Mouse (Mus musculus) kidney, adult 2 months (tissue): ENCODE measurements at regions not wholly inside any gene's neighbourhood (a gene's known extent, or its start where the extent isn't known, plus 50 kb on each side); places are given as distances from the start of the nearest gene placed in this dataset.

ENCODE experiments used
- DNase-seq: peaks from one replicate; pipeline ENCODE4 v3.0.0; 2021
- H3K27ac ChIP-seq: fragments of 200-500 bp; 2 replicates; pipeline ENCODE4 v1.5.1; 2012; ENCODE audit warnings: low read depth, low read length, control low read depth, inconsistent platforms; ENCODE audit not compliant: insufficient read depth
- H3K27me3 ChIP-seq: fragments of 200-500 bp; replicated peaks from 2 replicates; pipeline ENCODE4 v1.6.1; 2012; ENCODE audit warnings: mild to moderate bottlenecking, moderate library complexity, low read length, inconsistent platforms; ENCODE audit not compliant: control insufficient read depth, insufficient read depth
- H3K36me3 ChIP-seq: fragments of 200-500 bp; 2 replicates; pipeline ENCODE4 v1.6.1; 2012; ENCODE audit warnings: mild to moderate bottlenecking, moderate library complexity, low read length, inconsistent platforms; ENCODE audit not compliant: control insufficient read depth, insufficient read depth
- H3K4me1 ChIP-seq: fragments of 200-500 bp; 2 replicates; pipeline ENCODE4 v1.6.1; 2011; ENCODE audit warnings: low read length; ENCODE audit not compliant: control insufficient read depth, insufficient read depth
- H3K4me3 ChIP-seq: fragments of 200-500 bp; 2 replicates; pipeline ENCODE4 v1.5.1; 2011; ENCODE audit warnings: mild to moderate bottlenecking, low read depth, low read length, control low read depth; ENCODE audit not compliant: insufficient read depth
- CTCF ChIP-seq: fragments of 200-500 bp; conservative IDR thresholded peaks from 2 replicates; pipeline ENCODE4 v1.5.1; 2011; ENCODE audit warnings: low read depth, mild to moderate bottlenecking, control low read depth, low read length, moderate library complexity, mixed read lengths; ENCODE audit not compliant: insufficient read depth, insufficient read length
- POLR2A ChIP-seq: fragments of 200-500 bp; IDR thresholded peaks from one replicate; pipeline ENCODE4 v1.6.1; 2011; ENCODE audit warnings: low read depth, low read length, control low read depth
- WGBS: fragments of 180-500 bp; shearing (Covaris S2); methylation state at CpG from one replicate; pipeline ENCODE4 v1.1.7; 2018; 5-methylcytosine and 5-hydroxymethylcytosine counted together

DNA sequence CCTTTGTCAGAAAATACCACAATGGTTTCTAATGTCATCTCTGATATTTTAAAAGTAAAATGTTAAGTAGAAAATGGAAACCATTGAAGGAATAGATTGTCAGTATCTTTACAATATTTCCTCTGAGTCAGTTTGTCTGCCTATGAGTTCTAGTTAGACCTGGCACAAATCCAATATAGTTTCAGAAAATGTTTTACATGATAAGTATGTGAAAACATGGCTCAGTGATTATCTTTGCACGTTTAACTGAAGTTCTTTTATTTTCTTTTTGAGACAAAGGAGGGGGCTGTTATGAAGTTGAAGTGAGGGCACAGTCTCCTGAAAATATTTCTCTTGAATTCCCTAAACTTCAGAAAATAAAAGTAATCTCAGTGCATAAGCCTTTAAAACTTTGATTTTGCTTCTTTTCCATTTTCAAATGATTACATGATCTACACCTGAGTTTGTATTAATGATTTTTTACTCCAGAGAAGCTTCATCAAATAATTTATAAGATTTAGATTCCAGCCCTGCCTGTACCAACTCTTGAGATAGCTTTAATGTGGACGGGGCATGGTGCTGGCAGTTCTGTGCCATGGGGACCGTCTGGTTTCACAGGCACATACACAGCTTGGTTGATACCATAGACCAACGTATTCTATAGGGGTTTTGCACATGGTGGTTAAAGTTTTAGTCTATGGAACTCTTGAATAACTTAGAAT lies 336.5 kb downstream of the Pdha2 start:
- Histone ChIP-seq H3K4me1 (no peaks in the 10 kb centered on the region), H3K4me3 (no peak overlapping the region), H3K27me3 (no peaks in the 10 kb centered on the region), H3K27ac (no peak overlapping the region), H3K36me3 (no peaks in the 10 kb centered on the region)
- TF ChIP-seq POLR2A (no peak), CTCF (no peak)
- WGBS = 69% methylated on average over 4 of the region's 4 CpGs
- no peak for DNase-seq

DNA sequence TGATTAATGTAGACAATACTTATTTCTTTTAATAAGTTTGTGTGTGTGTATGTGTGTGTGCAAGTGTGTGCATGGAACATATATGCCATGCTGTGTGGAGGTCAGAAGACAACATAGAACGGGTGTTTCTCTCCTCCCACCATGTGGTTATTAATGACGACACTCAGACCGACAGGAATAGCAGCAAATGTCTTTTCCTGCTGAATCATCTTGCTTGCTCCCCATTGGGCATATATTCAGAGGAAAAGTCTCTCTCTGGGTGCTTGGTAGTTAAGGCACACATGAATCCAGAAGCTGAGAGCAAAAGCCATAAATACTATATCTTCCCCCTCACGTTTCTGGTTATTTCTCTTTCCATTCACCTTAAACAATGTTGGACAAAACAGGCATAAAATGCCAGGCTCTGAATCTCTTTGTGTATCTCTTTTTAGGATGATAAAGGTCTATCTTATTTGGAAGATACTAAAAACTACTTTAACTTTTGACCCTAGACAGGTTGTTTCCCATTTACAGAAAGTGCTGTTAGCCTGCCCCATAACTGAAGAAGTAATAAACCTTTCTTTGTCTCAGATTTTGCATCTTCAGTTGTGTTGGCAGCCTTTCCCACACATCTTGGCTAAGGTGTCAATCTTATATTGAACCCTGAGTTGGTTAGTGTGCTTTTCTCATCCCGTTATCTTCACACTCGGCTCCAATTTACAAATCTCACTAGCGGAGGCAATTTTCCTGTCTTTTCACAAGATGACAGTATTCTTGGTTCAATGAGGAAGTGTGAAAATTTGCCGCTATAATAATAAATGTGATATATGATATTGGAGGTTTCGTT lies 337.9 kb downstream of the Pdha2 start:
- 76% methylated on average over 9 of the region's 9 CpGs for WGBS
- no peak for TF ChIP-seq POLR2A
- TF ChIP-seq CTCF = no peak
- no peak overlapping the region for H3K27ac ChIP-seq
- no peak for DNase-seq
- H3K36me3 ChIP-seq = no peaks in the 10 kb centered on the region
- H3K4me3 ChIP-seq = no peak overlapping the region
- no peaks in the 10 kb centered on the region for H3K27me3 ChIP-seq
- no peaks in the 10 kb centered on the region for H3K4me1 ChIP-seq

DNA sequence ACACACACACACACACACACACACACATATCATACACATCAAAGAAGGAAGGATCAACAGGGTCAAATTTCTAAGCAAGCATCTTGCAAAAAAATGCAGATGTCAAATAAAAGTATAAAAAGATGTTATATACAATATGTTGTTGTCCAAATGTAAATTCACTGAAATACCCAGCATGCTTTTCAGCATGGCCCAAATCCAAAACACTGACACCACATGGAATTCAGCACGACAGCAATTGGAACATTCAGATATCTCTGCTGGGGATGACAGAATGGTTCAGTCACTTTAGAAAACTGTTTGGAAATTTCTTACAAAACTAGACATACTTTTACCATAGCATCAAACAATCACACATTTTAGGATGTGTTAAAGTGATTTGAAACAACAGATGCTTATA lies 339.6 kb downstream of the Pdha2 start:
- Histone ChIP-seq H3K27me3 (no peaks in the 10 kb centered on the region), H3K4me3 (no peak overlapping the region), H3K27ac (no peak overlapping the region), H3K36me3 (no peaks in the 10 kb centered on the region), H3K4me1 (no peaks in the 10 kb centered on the region)
- TF ChIP-seq POLR2A (no peak), CTCF (no peak)
- DNase-seq = no peak
- WGBS = 78% methylated on average over 1 of the region's 1 CpGs

DNA sequence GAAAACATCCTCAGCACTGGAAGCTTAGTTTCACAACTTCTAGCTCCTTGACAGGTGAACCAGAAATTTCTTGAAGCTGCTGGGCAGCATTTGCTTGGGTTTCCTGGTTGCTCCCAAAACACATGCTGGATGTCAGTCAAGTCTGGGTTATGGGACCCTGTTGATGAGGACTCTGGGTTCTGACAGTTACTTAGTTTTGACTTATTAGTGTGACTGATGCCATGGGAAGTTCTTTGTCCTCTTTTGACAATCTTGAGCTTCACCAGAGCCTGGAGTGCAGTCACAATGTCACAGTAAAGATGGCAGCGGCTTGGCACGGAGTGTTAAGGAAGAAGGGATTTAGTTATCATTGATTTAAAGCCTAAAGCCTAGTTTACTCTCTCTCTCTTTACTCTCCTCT lies 340.9 kb downstream of the Pdha2 start:
- 93% methylated on average over 2 of the region's 2 CpGs for WGBS
- no peak for DNase-seq
- H3K36me3 ChIP-seq = no peaks in the 10 kb centered on the region
- no peak overlapping the region for H3K4me3 ChIP-seq
- no peak overlapping the region for H3K27ac ChIP-seq
- no peak for TF ChIP-seq POLR2A
- TF ChIP-seq CTCF = no peak
- H3K4me1 ChIP-seq = no peaks in the 10 kb centered on the region
- H3K27me3 ChIP-seq = no peaks in the 10 kb centered on the region

DNA sequence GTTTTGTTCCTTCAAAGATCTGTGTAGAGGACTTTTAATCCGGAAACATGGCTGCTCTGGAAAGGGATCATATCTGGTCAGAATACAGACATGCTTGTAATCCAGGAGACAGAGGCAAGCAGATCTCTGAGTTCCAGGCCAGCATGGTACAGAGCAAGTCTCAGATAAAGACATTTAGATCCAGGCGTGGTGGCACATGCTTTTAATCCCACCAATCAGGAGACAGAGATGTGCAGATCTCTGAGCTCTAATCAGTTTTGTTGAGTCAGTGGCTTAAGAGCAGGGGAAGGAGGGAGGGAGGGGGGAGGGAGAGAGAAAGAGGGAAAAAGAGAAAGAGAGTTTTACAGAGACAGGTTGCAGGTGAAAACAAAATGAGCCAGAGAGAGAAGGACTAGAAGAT lies 372.0 kb downstream of the Pdha2 start:
- DNase-seq = no peak
- Histone ChIP-seq H3K27me3 (no peaks in the 10 kb centered on the region), H3K4me1 (no peaks in the 10 kb centered on the region), H3K4me3 (no peak overlapping the region), H3K36me3 (no peaks in the 10 kb centered on the region), H3K27ac (no peak overlapping the region)
- WGBS = 72% methylated on average over 2 of the region's 2 CpGs
- TF ChIP-seq POLR2A (no peak), CTCF (no peak)

DNA sequence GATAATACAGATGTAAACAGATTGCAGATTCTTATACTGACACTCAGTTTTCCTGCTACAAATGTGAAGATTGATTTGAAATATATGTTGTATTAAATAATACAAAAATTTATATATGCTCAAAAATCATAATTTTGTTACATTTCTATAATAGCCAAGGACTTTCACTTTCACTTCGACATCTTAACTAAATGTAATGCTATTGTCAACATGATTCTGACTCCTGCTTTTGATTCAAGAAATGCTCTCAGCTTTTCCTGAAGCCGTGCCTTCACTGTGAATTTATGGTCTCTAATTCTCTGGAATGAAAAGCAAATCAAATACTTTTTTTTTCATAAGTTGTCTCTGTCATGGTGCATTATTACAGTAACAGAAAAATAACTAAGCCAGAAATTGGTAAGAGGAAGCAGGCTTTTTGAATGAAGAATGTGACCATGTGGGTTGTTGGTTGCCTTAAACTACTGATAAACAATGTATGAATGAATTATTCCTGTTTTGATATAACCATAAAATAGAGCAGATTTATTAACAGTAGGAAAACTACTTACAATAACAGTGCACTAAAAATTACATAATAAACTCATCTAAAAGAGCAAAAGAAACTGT lies 374.1 kb downstream of the Pdha2 start:
- no peaks in the 10 kb centered on the region for H3K27me3 ChIP-seq
- H3K36me3 ChIP-seq = no peaks in the 10 kb centered on the region
- H3K4me1 ChIP-seq = no peaks in the 10 kb centered on the region
- H3K4me3 ChIP-seq = no peak overlapping the region
- no peak for TF ChIP-seq CTCF
- TF ChIP-seq POLR2A = no peak
- WGBS = 55% methylated on average over 2 of the region's 2 CpGs
- no peak overlapping the region for H3K27ac ChIP-seq
- DNase-seq = no peak

DNA sequence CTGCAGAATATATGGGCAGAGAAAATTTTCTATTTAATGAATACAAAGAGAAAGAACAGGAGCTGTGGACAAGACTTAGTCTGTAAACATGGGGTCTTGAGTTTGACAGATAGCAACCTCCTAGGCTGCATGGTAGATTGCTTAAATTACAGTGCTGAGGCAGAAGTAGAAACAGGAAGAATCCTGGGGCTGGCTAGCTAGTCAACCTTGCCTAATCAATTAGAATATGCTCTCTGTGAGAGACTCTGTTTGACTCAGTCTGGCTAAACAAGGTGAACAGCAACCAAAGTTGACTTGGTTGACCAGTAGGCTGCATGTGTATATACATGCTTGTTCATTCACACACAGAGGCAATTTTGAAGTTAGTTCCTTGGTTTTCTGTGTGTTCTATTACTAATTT lies 390.9 kb downstream of the Pdha2 start:
- Histone ChIP-seq H3K4me3 (no peak overlapping the region), H3K36me3 (no peaks in the 10 kb centered on the region), H3K4me1 (no peaks in the 10 kb centered on the region), H3K27ac (no peak overlapping the region), H3K27me3 (no peaks in the 10 kb centered on the region; the same call in 1 of the 2 replicates)
- no peak for TF ChIP-seq CTCF
- TF ChIP-seq POLR2A = no peak
- no peak for DNase-seq
